Mouse (Mus musculus) cerebellum, adult 8-10 months (tissue): ENCODE measurements around the gene Gm4707.
A peak's percentile ranks its signal among the peaks of the same experiment; 100 is the strongest.
"Not testable (repeated sequence)": the region's sequence is repeated elsewhere in the genome, so short reads cannot be mapped to it uniquely, and the experiment has no call there.

Source experiments
- DNase-seq: peaks from one replicate; pipeline ENCODE4 v3.0.0; 2022

Gm4707 gene

DNA sequence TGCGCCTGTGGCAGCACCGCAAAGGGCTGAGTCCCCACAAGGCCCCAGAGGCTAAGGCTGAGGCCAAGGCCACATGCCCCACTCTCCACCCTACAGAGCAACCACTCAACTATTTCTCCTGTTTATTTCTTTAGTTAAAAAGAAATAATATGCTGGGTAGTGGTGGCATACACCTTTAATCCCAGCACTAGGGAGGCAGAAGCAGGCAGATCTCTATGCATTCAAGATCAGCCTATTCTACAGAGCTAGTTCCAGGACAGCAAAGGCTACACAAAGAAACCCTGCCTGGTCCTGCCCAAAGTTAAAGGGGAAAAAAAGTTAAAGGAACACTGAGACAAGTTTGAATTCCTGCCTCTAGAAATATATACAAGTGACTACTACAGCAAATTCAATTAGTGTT is at the start of gene Gm4707:
TSS of gene Gm4707 (minus strand) at position 101 of the 400 bp plus-strand sequence.
- no peak for DNase-seq

DNA sequence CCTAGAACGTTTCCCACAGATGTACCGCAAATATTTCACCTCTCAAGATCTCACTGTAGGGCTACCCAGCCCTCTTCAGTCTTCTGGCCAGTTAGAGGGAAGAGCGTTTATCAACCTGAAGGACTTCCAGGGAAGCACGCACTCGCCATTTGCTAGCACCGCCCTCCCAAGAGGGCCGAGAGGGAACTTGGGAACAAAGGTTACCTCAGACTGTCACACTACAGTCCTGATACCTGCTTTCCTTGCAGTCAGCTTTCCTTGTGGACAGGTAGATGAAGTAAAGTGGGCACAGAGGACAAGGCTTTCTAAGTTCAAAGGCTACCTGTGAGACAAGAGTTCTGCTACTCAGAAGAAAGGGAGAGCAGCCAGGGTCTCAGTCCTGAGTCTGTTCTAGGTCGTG is 47.1 kb upstream of the Gm4707 start:
- DNase-seq, result no peak

DNA sequence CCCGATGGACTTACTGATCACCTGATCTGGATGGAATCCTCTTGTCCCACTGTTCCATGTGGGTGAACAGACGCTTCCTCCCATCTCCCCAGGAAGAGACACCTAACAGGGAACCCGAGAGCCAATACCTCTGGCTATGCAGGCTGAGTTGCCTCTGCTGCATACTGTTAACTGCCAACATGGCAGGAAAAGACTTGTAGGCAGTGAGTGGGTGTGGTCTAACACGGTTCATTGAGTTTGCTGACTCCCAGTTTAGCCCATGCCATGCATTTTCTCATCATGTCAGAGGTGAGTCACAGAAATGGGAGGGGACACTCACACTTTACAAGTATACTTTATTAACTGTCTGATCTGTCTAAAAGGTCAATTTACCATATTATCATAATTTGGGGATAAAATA is 36.1 kb upstream of the Gm4707 start:
- DNase-seq, result no peak

DNA sequence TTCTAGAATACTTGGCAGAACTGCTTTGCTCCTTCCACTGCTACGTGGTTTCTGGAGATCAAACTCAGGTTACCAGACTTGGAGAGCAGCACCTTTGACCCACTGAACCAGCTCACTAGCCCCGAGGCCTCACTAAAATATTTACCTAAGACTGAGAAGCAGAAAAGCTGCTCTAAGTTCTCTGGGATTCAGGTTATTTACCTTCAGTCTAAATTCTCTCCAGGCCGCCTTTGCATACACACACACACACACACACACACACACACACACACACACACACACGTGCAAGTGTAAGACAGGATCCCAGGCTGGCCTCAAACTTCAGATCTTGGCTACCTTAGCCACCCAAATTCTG is 31.6 kb upstream of the Gm4707 start:
- no peak for DNase-seq

DNA sequence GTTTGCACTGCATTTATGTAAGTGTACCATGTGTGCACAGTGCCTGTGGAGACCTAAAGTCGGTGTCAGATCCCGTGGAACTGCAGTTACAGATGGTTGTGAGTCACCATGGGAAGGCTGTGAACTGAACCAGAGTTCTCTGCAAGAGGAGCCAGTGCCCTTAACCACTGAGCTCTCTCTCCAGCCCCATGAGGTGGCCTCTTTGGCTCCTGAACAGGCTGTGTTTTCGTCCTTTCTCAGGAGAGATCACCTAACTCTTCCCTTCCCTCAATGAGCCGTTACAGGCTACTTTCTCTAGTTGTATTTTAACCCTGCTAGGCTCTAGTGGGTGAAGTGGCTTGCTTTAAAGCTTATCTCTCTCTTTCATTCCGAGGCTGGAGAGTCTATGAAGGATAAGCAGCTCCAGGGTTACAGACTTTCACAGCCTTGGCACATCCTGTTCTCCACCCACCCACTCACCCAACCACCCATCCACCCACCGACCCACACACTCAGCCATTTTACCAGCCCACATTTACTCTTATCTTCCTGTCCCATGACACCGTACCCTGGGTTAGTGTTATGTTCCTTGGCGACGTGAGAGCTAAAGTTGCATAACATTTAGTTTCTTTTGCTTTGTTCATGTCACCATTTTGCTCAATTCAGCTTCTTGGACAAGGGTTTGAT is 31.1 kb upstream of the Gm4707 start:
- no peak for DNase-seq

- no peak for DNase-seq
Measured at GRCm38 (mm10) chr17:71489703-71490461, 30.2 kb upstream of the Gm4707 start.

GRCm38 (mm10) chr17:71486231-71486851 is 26.6 kb upstream of the Gm4707 start:
- DNase-seq, result no peak

GRCm38 (mm10) chr17:71485791-71486230 is 26.1 kb upstream of the Gm4707 start:
- no peak for DNase-seq

DNA sequence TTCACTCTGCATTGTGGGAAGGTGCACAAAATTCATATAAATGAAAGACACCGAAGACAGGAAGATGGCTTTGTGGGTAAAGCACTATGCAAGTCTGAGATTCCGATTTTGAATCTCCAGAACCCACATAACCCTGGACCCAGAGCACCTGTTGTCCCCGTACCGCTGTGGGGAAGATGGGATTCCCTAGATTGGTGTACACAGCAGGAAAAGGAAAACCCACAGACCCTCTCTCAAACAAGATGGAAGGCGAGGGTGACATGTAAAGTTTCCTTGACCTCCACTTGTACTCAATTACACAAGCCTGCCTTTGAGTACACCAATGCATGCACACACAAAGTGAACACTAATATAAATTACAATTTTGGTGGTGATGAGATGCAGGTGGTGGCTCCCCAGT is 25.0 kb upstream of the Gm4707 start:
- DNase-seq, result no peak

DNA sequence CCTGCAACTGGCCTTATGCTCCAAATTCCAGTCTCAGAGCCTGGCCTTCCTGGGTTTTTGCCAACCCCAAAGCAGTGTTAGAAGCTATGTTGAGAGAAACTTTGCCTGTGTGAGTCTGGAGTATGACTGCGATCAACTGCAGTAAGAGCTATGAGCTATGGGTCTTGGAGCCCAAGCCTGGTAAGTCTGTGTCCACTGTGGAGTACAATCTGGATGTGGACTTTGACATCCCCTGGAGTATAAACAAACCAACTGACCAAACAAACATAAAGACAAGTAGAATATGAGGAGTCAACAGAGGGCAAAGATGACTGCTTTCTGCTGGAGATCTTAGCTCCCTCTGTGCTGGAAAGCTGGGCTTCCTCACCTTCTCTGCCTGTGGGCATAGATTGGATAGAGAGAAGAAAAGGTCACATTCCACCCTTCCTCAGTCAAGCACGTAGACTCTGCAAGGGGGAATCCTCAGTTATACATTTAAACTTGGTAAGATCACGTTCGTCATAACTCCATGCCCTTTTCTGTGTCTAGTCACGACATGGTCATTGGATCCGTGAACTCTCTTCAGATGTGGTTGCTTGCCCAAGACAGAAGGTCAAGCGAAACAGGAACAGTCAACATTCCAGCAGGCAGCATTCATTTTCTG is 23.8 kb upstream of the Gm4707 start:
- no peak for DNase-seq

GRCm38 (mm10) chr17:71479381-71479901 is 19.7 kb upstream of the Gm4707 start:
- DNase-seq, result no peak

DNA sequence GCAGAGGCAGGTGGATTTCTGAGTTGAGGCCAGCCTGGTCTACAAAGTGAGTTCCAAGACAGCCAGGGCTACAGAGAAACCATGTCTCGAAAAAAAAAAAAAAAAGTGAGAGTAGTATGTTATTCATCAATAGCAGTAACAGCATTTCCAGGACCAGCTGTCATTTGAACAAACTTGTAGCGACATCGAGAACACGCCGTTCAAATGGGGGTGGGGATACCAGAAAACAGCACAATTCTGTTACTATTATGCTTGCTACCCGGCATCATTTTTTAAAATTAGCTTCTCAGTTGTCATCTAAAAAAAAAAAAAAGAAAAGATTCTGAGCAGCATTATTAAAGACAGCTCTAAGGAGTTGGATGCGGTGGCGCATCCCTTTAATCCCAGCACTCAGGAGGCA is 17.8 kb upstream of the Gm4707 start:
- no peak for DNase-seq

DNA sequence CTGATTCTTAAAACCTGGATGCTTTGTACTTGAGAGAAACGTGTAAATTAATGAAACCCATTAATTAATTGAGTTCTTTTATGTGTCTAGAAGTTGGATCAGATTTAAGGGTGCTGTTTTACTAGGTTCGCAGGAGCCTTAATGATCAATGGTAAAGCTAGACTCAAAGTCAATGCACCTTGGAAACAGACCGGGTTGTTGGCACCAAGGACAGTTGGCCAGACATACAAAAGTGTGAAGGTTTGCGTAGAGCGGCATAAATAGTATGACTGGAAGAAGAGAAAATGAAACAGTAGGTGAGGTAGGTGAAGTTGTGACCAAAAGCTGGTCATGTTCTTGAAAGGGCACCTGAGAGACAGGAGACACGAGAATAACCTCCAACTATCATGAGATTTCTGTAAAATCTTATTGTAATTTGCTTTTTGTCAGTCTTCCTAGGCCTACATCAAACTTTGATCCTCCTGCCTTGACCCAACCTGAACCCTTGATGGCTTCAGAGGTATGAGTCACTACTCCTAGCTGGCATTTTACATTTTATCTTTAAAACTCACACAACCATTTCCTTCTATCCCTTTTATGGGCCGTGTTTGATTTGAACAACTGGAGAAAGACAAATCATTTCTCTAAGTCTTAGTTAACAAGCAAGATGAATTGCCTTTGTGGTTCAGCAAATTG is 16.8 kb upstream of the Gm4707 start:
- DNase-seq, result peak; percentile 6

DNA sequence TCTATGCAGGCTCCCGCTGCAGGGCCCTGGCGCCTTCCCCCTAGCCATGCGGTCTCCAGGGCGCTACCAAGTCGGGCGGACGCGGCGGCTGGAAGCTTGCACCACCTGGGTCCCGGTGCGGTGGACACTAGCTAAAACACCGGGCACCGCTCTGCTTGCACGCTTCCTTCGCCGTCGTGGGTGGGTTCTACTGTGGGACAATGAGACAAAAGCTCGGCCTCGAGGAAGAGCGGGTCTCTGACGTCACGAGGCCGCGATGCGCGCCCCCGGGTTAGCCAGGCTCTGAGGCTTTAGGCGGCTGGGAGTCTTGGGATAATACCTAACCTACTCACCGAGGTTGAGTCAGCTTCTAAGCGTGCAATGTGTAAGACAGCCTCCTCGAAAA is 16.0 kb upstream of the Gm4707 start:
- DNase-seq, result peak; percentile 71

DNA sequence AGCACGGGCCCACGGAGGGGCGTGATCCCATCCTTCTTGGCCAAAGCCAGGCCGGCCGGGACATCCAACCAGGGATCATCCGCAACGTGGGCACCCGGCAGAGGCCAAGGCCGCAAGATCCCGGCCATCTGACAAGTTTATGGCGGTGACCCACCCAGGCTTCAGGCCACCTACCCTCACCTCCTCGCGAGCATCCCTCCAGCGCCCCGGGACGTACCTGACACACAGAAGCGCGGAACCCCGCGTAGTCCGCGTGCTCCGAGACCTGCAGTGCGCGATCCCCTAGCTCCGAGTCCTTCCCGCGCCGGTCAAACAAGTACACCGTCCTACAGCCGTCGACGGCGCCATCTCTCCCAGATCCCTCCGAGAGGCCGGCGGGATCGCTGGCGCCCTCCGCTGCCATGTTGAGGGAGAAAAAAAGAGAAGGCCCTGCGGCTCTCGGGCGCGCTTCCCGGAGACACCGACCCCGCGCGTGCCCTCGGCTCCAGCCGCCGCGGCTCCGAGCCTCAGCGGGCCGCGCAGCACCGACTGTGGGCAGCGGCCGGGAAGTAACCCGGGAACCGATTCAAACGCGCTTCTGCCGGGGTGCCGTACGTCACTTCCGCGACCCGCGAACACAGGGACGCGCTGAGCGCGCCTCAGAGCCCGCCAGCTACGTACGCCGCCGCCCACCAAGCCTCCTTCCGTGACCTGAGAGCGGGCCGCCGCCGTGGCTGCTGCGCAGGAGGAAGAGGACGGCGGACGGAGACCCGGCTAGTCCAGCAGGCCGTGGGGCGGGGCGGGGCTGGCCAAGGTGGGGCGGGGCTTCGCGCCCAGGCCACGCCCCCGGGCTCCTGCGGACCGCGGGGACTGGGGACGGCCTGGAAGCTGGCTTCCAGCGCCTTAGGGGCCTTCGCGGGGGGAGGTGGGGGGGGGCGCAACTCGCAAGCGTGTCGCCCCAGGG is 15.3 kb upstream of the Gm4707 start, which contains the start of gene Smchd1:
TSS of gene Smchd1 (minus strand) at position 582 of the 943 bp plus-strand sequence.
- peak; percentile 91 for DNase-seq

DNA sequence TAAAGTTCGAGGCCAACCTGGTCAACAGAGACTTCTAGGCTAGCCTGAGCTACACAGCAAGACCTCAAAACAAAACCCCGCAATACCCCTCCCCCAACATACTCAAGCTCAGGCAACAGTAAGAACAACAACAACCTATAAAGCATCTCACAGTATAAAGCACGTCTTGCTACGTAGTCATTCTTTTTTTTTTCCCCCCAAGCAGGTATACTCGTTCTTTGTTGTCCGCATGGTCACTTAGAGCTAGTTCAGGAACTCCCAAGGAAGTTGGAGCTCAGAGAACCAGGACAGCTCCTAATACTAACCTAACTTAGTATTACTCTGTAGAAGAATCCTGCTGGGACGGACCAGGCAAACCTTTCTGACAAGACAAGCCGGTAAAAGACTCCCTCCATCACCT is 14.4 kb upstream of the Gm4707 start:
- DNase-seq, result no peak

- DNase-seq, result no peak
Measured at GRCm38 (mm10) chr17:71471261-71471660, 11.5 kb upstream of the Gm4707 start.

- DNase-seq, result no peak
Measured at GRCm38 (mm10) chr17:71460312-71460711, 594 bp upstream of the Gm4707 start.

- DNase-seq, result not testable (repeated sequence)
Measured at GRCm38 (mm10) chr17:71457361-71457760, 2.4 kb downstream of the Gm4707 start.

DNA sequence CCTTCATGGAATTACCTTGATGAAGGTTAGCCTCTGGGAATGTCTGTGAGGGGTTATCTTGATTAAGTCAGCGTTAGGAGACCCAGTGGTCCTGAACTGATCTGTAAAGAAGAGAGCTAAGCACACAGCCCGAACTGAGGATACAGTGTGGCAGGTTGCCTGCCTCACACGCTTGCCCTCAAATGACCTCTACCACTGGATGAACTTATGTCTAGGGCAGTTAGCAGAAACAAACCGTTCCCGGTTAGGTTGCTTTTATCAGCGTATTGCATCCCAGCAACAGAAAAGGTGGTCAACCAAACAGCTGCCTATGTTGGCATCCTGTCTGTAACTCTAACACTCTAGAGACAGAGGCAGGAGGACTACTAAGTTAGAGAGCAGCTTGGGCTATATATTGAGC is 14.5 kb downstream of the Gm4707 start:
- DNase-seq, result no peak

DNA sequence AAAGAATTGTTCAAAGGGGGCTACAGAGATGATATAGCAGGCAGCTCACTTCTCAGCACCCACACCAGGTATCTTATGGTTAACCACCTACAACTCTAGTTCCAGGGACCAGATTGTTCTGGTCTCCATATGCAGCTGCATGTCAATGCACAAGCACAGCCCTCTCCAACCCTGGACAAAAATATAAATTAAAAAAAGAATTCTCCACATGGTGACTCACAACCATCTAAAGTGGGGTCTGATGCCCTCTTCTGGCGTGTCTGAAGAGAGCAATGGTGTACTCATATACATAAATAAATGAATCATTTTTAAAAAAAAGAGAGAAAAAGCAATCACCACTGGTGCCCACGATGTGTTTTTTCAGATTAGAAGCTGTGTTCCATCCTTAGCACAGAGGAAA is 15.0 kb downstream of the Gm4707 start:
- no peak for DNase-seq

DNA sequence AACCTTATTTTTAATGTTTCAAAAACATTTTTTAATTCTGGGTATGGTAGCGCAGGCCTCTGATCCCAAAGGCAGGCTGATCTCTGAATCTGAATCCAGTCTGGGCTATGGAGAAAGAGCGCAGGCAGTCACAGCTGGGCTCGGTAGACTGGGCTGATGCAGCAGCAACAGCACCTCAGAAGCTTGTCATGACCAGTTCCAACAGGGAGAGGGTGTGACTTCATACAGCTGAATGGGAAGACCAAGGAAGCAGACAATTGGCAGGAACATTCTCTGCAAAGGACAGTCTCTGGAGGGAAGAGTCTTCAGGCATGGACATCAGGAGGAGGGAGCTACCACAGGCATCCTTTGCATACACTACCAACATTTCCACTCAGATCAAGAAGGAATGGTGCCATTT is 15.6 kb downstream of the Gm4707 start:
- DNase-seq, result no peak
